Mouse (Mus musculus): ENCODE measurements around the gene Hoxa9.

- TF ChIP-seq POLR2A (IDR thresholded peaks at IDR 0.05; ENCODE audit: extremely low read depth, insufficient read depth, low read length) (no peak), CTCF (IDR thresholded peaks at IDR 0.05; ENCODE audit: low read depth, low read length) (no peak)
Measured at GRCm38 (mm10) chr6:52266666-52266985, 35.7 kb upstream of the Hoxa9 start.

Data from liver, adult 2 months (tissue).